Mouse (Mus musculus): ENCODE data around the gene Dhps.
"Not testable (repeated sequence)": the region's sequence is repeated elsewhere in the genome, so short reads cannot be mapped to it uniquely, and the experiment has no call there.

The Dhps gene

DNA sequence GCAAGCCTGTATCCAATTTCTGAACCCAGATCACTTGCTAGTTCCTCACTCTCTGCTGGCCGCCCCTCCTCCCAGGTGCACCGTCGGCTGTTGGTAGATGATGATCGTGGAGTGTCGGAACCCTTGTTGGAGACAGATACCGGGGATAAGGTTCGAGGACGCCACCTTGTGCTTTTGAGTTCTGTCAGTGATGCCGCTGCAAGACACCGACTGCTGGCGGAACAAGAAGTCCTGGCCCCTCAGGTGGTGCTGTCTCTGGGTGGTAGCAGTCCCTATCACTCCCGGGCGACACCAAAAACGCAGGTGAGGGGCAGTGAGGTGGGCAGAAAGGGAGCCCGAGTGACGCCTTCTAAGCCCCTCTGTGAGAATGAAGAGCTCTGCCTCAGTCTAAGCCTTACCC, 24.6 kb downstream of the Dhps start:
- no peak for DNase-seq (ENCODE audit: low read depth)

DNA sequence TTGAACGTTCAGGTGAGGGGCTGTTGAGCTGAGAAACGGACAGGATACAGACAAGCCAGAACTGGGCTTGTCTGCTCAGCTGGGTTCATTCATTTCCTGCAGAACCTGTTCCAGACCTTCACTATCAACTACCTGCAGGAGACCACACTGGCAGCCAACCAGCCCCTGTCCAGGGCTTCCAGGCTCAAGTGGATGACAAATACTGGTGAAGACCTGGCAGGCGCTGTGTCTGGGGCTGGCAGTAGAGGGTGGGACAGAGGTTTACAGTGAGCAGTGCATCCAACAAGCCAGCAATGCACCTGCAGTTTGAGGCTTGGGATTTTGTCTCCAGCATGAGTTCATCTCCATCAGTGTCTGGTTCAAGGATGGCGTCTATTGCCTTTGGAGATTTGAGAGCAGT, 25.3 kb downstream of the Dhps start:
- DNase-seq (ENCODE audit: low read depth), result no peak

DNA sequence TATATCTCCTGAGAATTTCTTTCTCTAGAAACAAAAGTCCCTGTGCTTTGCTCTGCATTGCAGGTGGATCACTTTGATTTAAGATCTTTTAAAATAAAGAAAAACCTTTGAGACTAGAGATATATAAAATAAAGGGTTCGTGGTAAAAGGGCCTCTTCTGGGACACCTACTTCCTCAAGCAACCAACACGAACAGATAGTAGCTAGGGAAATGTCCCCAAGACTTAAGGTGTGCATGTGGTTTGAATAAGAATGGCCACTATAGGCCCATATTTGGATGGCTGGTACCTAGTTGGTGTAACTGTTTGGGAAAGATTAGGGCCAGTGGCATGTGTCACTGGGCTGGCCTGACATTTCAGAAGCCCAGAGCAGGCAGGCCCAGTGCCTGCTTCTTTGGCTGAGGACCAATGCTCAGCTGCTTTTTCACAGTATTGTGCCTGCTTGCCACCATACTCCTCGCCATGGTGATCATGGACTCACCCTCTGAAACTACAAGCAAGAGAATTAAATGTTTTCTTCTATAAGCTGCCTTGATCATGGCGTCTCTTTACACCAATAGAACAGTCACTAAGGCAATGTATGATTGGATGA, 28.6 kb downstream of the Dhps start:
- DNase-seq (ENCODE audit: low read depth), result no peak

DNA sequence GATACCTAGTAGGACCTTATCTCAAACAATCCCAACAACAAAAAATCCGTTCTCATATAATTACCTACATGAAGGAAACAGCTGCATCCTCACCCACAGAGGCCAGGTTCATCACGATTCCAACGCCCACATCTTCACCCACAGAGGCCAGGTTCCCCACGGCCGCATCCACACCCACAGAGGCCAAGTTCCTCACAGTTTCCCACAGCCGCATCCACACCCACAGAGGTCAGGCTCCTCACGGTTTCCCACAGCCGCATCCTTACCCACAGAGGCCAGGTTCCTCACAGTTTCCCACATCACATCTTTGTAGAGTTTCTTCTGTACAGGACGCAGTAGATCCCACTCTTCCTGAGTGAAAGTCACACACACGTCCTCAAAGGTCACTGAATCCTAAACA, 41.7 kb downstream of the Dhps start:
- DNase-seq (ENCODE audit: low read depth), result no peak

DNA sequence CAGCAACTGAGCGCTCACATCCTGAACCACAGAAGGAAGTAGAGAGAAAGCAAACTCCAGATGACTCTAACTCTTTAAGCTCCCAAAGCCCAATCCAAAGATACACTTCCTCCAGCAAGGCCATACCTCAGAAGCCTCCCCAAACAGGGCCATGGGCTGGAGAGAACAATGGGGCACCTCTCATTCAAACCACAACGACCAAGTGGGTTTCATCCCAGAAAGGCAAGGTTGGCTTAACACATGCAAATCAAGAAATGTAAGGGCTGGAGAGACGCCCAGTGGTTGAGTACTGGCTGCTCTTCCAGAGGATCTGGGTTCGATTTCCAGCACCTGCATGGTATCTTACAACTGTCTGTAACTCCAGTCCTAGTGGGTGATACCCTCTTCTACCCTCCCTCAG, 43.9 kb downstream of the Dhps start:
- DNase-seq (ENCODE audit: low read depth), result no peak

DNA sequence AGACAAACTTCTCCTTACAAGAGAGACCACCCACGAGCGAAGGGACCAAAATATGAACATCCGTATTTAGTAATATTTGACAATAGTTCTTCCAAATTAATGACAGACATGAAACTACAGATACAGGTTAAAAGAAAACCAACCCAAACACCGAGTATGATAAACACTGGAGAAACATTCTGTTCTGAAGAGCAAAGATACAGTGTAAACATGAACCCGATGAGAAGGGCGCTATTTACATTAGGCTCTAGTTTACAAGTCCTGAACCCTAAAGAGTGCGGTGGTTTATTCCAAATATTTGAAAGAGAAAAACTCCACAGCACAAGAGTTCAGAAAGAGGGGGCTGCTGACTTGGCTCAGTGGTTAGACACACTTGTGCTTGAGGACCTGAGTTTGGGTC, 45.4 kb downstream of the Dhps start:
- no peak for DNase-seq (ENCODE audit: low read depth)

DNA sequence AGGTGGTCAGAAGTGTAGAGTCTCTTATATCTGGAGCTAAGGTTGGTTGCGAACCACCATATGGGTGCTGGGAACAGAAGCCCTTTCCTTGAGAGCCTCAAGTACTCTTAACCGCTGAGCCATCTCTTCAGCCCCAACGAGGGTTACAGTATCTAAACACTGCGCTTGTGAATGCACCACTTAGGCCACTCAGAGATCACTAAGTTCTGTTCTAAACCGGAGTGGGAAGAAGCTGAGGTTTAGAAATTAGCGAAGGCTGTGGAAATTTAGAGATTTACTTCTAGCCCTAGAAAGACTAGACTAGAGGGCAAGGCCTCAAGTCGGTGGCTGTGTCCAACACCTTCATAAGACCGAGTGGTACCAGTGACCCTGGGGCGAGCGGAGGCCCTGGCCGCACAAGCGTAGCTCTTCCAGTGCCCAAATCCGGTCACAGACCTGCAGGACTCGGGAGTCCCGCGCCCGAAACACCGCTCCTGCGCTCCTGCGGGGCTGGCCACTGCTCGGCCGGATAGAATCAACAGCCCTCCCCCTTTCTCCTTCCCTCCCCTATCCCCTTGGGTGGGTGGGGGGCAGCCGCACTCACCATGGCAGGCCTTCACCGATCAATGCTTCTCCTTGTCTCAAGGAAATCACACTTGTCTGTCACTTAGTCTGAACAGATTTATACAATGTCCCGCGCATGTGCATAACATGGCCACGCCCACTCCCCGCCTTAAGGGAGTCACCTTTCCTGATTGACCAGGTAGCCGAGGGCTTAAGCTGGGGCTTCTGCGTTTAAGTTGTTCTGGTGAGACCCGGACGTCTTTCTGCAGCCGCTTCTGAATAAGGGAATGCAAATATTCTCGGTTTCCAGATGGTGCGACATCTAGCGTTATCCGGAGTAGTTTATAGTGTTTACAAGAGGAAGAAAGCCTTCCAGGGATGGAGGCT, 47.8 kb downstream of the Dhps start:
- DNase-seq (ENCODE audit: low read depth), result no peak

DNA sequence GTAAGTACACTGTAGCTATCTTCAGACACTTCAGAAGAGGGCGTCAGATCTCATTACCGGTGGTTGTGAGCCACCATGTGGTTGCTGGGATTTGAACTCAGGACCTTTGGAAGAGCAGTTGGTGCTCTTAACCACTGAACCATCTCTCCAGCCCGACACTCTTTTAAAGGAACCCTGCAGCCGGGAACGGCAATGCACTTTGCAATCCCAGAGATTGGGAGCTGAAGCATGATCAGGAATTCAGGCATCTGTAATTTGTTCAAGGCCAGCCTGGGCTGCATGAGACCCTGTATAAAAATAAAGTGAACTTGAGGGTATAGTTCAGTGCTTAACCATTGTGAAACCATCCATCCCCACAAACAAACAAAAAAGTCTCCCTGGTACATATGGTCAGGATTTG, 48.7 kb downstream of the Dhps start:
- not testable (repeated sequence) for DNase-seq (ENCODE audit: low read depth)

DNA sequence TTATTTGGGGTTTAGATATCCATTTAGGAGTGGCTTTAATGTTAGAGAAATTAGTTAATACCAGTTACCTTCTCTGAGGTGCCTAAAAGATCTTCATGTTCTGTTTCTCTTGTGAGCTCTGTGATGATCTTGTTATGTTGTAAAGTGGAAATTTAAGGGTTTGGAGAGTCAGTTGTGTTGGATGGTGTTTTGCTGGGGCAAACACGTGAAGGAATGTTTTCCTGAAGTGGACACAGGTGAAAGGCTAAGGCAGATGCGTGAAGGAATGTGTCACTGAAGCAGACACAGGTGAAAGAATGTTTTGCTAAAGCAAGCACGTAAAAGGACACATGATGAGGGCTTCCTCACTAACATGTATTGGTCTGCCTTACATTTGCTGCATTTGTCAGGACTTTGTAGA, 51.4 kb downstream of the Dhps start, which contains the start of gene Zfp791:
Zfp791 (minus strand) TSS at position 101 of the 400 bp plus-strand sequence.
- no peak for DNase-seq (ENCODE audit: low read depth)

DNA sequence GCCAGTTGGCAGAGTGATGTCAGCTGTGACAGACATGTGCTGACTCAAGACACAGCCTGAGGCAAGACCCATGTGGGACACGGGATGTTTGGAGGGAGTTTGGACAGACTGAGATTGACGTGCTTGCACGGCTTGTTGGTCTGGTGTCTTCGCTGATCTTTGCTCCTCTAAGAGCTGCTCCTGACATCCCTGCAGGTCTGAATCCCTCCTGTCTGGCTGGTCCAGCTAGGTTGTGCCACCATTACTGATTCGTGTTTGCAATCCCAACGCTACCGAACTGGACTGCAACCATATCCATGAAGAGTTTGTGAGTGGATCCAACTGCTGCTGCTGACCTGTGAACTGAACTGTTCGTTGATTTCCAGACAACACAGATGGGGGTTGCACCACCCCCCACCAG, 52.1 kb downstream of the Dhps start:
- no peak for DNase-seq (ENCODE audit: low read depth)

Data from c-Kit-positive CD71-positive TER-119-negative erythroid progenitor cells, embryonic 14.5 days (primary cell).